In the genomic region with DNA sequence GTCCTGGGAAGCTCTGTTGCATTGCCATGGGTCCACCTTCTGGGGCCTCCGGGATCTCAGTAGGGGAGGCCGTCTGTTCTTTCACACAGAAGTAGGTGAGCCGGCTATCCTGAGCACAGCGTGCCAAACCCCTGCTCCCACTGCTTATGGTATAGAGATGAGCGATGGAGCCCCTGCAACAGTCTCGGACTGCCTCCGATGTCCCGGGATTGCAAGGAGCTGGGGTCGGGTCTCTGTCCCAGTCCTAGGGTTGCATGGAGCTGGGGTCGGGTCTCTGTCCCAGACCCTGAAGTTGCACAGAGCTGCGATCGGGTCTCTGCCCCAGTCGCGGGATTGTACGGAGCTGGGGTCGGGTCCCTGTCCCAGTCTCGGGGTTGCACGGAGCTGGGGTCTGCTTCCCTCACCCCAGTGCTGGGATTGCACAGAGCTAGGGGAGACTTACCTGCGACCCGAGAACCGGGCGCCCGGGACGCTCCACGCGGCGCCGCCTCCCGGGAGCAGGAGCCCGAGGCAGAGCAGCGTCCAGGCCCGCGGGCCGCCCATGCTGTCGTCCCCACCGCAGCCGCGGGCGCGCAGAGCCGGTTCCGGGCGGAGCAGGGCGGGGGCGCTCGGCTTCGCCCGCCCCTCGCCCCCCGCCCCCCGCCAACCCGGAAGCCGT, we compare ENCODE assay signal across 7 mouse cellular contexts. TPM values are rescaled to one million over a fixed set of nuclear protein-coding genes. Genes with fewer than 3 reads are reported as not detected.
DNase-seq lines count a peak whose midpoint lies in the region; ATAC-seq and TF ChIP-seq lines count a peak whose summit lies in the region.

Gene Emid1 (minus strand): TSS at position 578 of the 658 bp plus-strand sequence.

- H3K36me3 ChIP-seq in limb, embryonic 11.5 days (ENCODE audit: control insufficient read depth, insufficient read depth, low read length) = no peaks in the 10 kb centered on the region
- no peaks in the 10 kb centered on the region for H3K36me3 ChIP-seq in midbrain, postnatal 0 days (ENCODE audit: insufficient read depth, low read length)

- intact Hi-C loops in left cerebral cortex, postnatal 4 days (cut with DNase I) = no loop called here

- no peak within 1 kb of the TSS for H3K27ac ChIP-seq in brown adipose tissue, adult 24 weeks (replicated peaks; ENCODE audit: low read depth, low read length)
- no peak within 1 kb of the TSS for H3K27ac ChIP-seq in limb, embryonic 11.5 days (replicated peaks; ENCODE audit: low read depth, low read length)
- no peak within 1 kb of the TSS for H3K27ac ChIP-seq in midbrain, postnatal 0 days (ENCODE audit: low read depth, low read length)

- peak within 1 kb of the TSS; percentile 76 for H3K9ac ChIP-seq in limb, embryonic 11.5 days (ENCODE audit: low read length)
- H3K9ac ChIP-seq in midbrain, postnatal 0 days (replicated peaks; ENCODE audit: low read length, poor library complexity, severe bottlenecking) = peak within 1 kb of the TSS; percentile 74

- H3K27me3 ChIP-seq in limb, embryonic 11.5 days (ENCODE audit: control insufficient read depth, insufficient read depth, low read length) = peaks cover 7% of the 10 kb centered on the region; the same call in 1 of the 2 replicates
- H3K27me3 ChIP-seq in midbrain, postnatal 0 days (ENCODE audit: insufficient read depth, low read length) = peaks cover 5% of the 10 kb centered on the region; the same call in 1 of the 2 replicates

- DNase-seq in left cerebral cortex, postnatal 4 days = no peak
- no peak for DNase-seq in left cerebral cortex, adult 8-10 months (ENCODE audit: low spot score in 2 of 2)
- DNase-seq in gonadal fat pad, adult 2 months (ENCODE audit: low read depth) = no peak
- DNase-seq in limb, embryonic 11.5 days (ENCODE audit: low spot score) = peak; percentile 66
- DNase-seq in midbrain, postnatal 0 days (ENCODE audit: low spot score) = no peak

- H3K4me2 ChIP-seq in limb, embryonic 11.5 days (ENCODE audit: low read depth, severe bottlenecking) = peak within 1 kb of the TSS; percentile 79
- peak within 1 kb of the TSS; percentile 91 for H3K4me2 ChIP-seq in midbrain, postnatal 0 days (ENCODE audit: low read depth, low read length, poor library complexity, severe bottlenecking)

- under 1% methylated on average over 52 of the region's 53 CpGs for WGBS in limb, embryonic 11.5 days
- 3% methylated on average over 31 of the region's 53 CpGs for WGBS in midbrain, postnatal 0 days

- H3K4me3 ChIP-seq in brown adipose tissue, adult 24 weeks (ENCODE audit: insufficient read depth, low read depth, low read length) = peak within 1 kb of the TSS; percentile 37
- peak within 1 kb of the TSS; percentile 47 for H3K4me3 ChIP-seq in limb, embryonic 11.5 days (ENCODE audit: low read depth, low read length)
- H3K4me3 ChIP-seq in midbrain, postnatal 0 days (ENCODE audit: low read depth, low read length) = peak within 1 kb of the TSS; percentile 50

- H3K9me3 ChIP-seq in limb, embryonic 11.5 days (ENCODE audit: control insufficient read depth, low read length) = no peaks in the 10 kb centered on the region
- no peaks in the 10 kb centered on the region for H3K9me3 ChIP-seq in midbrain, postnatal 0 days (ENCODE audit: low read length)

- peaks cover 3% of the 10 kb centered on the region; the same call in 1 of the 2 replicates for H3K4me1 ChIP-seq in brown adipose tissue, adult 24 weeks (ENCODE audit: control insufficient read depth, insufficient read depth, insufficient read length, low read length)
- peaks cover 15% of the 10 kb centered on the region; the same call in 1 of the 2 replicates for H3K4me1 ChIP-seq in limb, embryonic 11.5 days (ENCODE audit: control insufficient read depth, insufficient read depth, low read length)
- H3K4me1 ChIP-seq in midbrain, postnatal 0 days (ENCODE audit: insufficient read depth, low read length) = no peaks in the 10 kb centered on the region

- peak; percentile 32; the same call in 1 of the 2 replicates for ATAC-seq in limb, embryonic 11.5 days (ENCODE audit: insufficient number of reproducible peaks, low FRiP score, low TSS enrichment, low read depth)
- peak; percentile 41; the same call in 1 of the 2 replicates for ATAC-seq in midbrain, postnatal 0 days (ENCODE audit: low FRiP score)
- ATAC-seq in activated CD4-positive, CD25-positive, alpha-beta regulatory T cell, adult 4 months = no peak

- no peak for TF ChIP-seq CTCF in midbrain, postnatal 0 days (IDR thresholded peaks at IDR 0.05)

RNA-seq across cellular contexts. Expression of gene Emid1, which starts in this region (rescaled TPM):
- 10 to 100 TPM; 38.7 to 43.8 TPM for total RNA-seq in left cerebral cortex, postnatal 4 days (2021)
- 1 to 10 TPM; 4.0 to 7.2 (median 5.3) TPM for total RNA-seq in left cerebral cortex, adult 8-10 months (2022)
- polyA plus RNA-seq in brown adipose tissue, adult 24 weeks (2012; ENCODE audit: insufficient read depth, insufficient read length, missing spikeins) = 0.92 TPM in 1 of 2 replicates, not detected in the other
- polyA plus RNA-seq in gonadal fat pad, adult 2 months (2012; rRNA removed) = 120 and 182 TPM in 2 replicates
- polyA plus RNA-seq in limb, embryonic 11.5 days (2014; fragmentation: Nextera tagmentation; extraction: Ambion mirVana) = 9.9 and 11.5 TPM in 2 replicates
- total RNA-seq in midbrain, postnatal 0 days (2014; rRNA removed) = 4.8 and 10.8 TPM in 2 replicates
- polyA plus RNA-seq in midbrain, postnatal 0 days (2015; fragmentation: Nextera tagmentation; extraction: Ambion mirVana) = 14.5 and 16.9 TPM in 2 replicates
- not detected for polyA plus RNA-seq in activated CD4-positive, CD25-positive, alpha-beta regulatory T cell, adult 4 months (2017; shearing (Covaris generic))
